Mouse (Mus musculus) heart, postnatal 0 days (tissue): ENCODE measurements around the gene N4bp2. TPM values are rescaled to one million over a fixed set of nuclear protein-coding genes. Genes with fewer than 3 reads are reported as not detected.

Source experiments
- ATAC-seq: fragments of 200-750 bp; cut with Nextera tagmentation; 2 replicates; pipeline ENCODE4 v1.8.0; 2017; ENCODE audit warnings: low read depth, moderate number of reproducible peaks, moderate library complexity; ENCODE audit not compliant: insufficient read depth
- DNase-seq: peaks from one replicate; pipeline ENCODE4 v3.0.0-alpha.2; 2016; ENCODE audit warnings: low spot score
- H3K27ac ChIP-seq: fragments of 300-500 bp; sonication (generic); 2 replicates; pipeline ENCODE4 v1.5.1; 2014; ENCODE audit warnings: low read depth, mild to moderate bottlenecking
- H3K27me3 ChIP-seq: fragments of 300-500 bp; sonication (generic); 2 replicates; pipeline ENCODE4 v1.6.1; 2014; ENCODE audit warnings: low read length, mixed read lengths; ENCODE audit not compliant: control insufficient read depth, insufficient read depth
- H3K36me3 ChIP-seq: fragments of 300-500 bp; sonication (generic); replicated peaks from 2 replicates; pipeline ENCODE4 v1.6.1; 2014; ENCODE audit warnings: low read length, mixed read lengths; ENCODE audit not compliant: control insufficient read depth, insufficient read depth
- H3K4me1 ChIP-seq: fragments of 300-500 bp; sonication (generic); 2 replicates; pipeline ENCODE4 v1.6.1; 2014; ENCODE audit warnings: antibody characterized with exemption; ENCODE audit not compliant: control insufficient read depth, insufficient read depth
- H3K4me2 ChIP-seq: fragments of 300-500 bp; sonication (generic); 2 replicates; pipeline ENCODE4 v1.6.1; 2014; ENCODE audit warnings: low read depth, mild to moderate bottlenecking, low read length, moderate library complexity
- H3K4me3 ChIP-seq: fragments of 300-500 bp; sonication (generic); 2 replicates; pipeline ENCODE4 v1.5.1; 2014; ENCODE audit warnings: low read depth, low read length
- H3K9ac ChIP-seq: fragments of 300-500 bp; sonication (generic); replicated peaks from 2 replicates; pipeline ENCODE4 v1.6.1; 2014; ENCODE audit warnings: low read depth, low read length, mixed read lengths
- H3K9me3 ChIP-seq: fragments of 300-500 bp; sonication (generic); replicated peaks from 2 replicates; pipeline ENCODE4 v1.6.1; 2016; ENCODE audit warnings: low read length; ENCODE audit not compliant: control insufficient read depth
- CTCF ChIP-seq: IDR thresholded peaks from 2 replicates; pipeline ENCODE4 v1.5.1; 2016; ENCODE audit warnings: antibody characterized with exemption, control low read depth, low read depth
- EP300 ChIP-seq: IDR thresholded peaks from 2 replicates; pipeline ENCODE4 v1.6.1; 2016; ENCODE audit warnings: antibody characterized with exemption, low read depth
- WGBS: fragments of 180-500 bp; shearing (Covaris S2); extraction: QIAGEN DNeasy Blood & Tissue Kit; methylation state at CpG from one replicate; pipeline ENCODE4 v1.1.7; 2014; 5-methylcytosine and 5-hydroxymethylcytosine counted together
- polyA plus RNA-seq: library from polyadenylated mRNA; unstranded; fragments of >200 nt; fragmentation: Nextera tagmentation; extraction: Ambion mirVana; gene quantifications from 2 replicates; pipeline ENCODE4 v1.2.1, GENCODE M21; 2015
- total RNA-seq: library from RNA; depleted of rRNA; stranded (reverse); fragments of >200 nt; gene quantifications from 2 replicates; pipeline ENCODE4 v1.2.3, GENCODE M21; 2014; ENCODE audit warnings: low replicate concordance

N4bp2 gene
- total and polyA plus RNA-seq, 2 experiments from 2014 or later: 8.0 to 18.6 TPM

DNA sequence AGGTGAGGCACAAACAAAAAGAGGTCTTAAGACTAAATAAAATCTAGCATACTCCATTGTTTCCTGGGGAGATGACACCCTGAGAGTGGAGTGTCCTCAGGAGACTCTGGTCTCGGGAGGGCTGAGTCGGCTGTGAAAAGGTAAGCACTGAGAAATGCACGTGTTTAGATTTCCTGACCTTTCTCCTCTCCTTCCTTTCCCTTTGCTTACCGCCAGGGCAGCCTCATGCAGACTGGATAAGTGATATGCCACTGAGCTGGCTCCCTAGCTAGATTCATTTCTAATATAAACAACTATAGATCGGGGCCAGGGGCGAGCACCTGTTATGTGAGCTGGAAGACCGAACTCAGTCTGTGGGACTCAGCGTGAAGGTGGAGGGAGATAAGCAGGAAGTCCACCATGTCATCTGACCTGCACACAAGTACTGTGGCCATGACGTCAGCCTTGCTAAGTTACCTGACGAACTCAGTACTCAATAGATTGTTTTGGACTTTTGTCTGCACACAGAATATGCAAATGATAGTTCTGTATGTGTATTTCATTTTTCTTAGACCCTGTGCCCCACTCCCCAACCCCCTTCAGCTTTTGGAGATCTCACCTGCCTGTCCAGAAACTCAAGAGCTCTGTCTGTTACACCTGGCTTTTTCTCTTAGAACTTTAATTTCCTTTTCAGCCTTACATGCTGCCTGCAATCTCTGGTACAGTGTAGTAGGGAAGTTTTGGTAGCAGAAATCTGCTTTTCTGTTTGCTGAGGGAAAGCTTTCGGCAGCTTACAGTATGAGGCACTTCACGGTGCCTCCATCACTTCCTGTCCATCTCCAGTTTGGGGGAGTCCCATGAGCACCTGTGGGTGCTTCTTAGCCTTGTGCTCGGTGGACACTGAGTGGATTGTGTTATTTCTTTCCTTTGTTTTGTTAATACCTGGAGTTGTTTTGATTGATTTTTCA lies 18.7 kb downstream of the N4bp2 start:
- TF ChIP-seq EP300 (no peak), CTCF (no peak)
- no peak overlapping the region for H3K27ac ChIP-seq
- DNase-seq (no peak), ATAC-seq (no peak)
- no peaks in the 10 kb centered on the region for H3K4me1 ChIP-seq
- H3K9ac ChIP-seq: no peak overlapping the region
- H3K36me3 ChIP-seq: peaks cover 5% of the 10 kb centered on the region; the same call in 1 of the 2 replicates
- H3K9me3 ChIP-seq: no peaks in the 10 kb centered on the region
- 77% methylated on average over 13 of the region's 13 CpGs for WGBS
- H3K4me2 ChIP-seq: no peak overlapping the region
- H3K4me3 ChIP-seq: no peak overlapping the region
- no peaks in the 10 kb centered on the region for H3K27me3 ChIP-seq

DNA sequence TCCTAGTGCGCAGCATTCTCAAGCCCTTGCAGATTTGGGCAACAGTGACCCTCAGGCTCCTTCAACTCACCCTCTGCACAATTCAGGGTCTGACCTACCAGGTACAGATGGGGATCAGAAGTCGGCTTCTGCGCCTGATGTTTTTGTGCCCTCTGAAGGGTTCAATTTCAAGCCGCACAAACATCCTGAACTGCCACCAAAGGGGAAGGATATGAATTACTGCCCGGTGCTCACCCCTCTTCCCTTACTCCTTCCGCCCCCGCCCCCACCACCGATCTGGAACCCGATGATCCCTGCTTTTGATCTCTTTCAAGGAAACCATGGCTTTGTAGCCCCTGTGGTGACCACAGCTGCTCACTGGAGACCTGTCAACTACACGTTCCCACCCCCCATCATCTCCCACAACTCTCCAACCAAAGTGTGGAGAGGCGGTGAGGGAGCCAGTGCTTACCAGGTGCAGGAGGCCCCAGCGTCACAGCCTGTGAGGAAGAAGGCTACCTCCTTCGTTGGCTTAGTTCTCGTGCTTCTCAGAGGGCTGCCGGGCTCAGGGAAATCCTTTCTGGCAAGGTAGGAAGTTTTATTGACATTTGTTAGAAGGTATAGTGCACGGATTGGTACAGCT lies 27.4 kb downstream of the N4bp2 start:
- WGBS: 77% methylated on average over 16 of the region's 16 CpGs
- H3K4me2 ChIP-seq: no peak overlapping the region
- no peak for DNase-seq
- H3K27me3 ChIP-seq: no peaks in the 10 kb centered on the region
- no peaks in the 10 kb centered on the region for H3K9me3 ChIP-seq
- H3K27ac ChIP-seq: no peak overlapping the region
- TF ChIP-seq CTCF: no peak
- peaks cover 31% of the 10 kb centered on the region; the same call in 1 of the 2 replicates for H3K36me3 ChIP-seq
- no peak for ATAC-seq
- H3K4me3 ChIP-seq: no peak overlapping the region
- H3K9ac ChIP-seq: no peak overlapping the region
- H3K4me1 ChIP-seq: no peaks in the 10 kb centered on the region

DNA sequence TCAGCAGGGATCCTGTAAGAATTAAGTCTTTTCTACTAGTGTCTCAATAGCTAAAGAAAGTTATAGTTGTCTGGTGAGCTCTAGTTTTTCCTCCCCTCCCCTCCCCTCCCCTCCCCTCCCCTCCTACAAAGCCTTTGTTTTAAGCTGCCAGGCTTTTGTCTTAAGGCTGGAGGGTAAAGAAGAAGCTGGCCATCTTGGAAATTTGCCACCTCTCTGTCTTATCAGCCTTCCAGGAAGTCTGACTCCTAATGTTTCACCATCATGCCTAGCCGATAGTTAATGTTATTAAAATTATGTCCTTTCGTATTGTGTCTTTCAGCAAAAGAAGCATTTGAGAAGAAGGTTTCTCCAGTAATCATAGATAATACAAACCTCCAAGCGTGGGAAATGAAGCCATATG lies 30.9 kb downstream of the N4bp2 start:
- no peak overlapping the region for H3K4me3 ChIP-seq
- ATAC-seq (no peak), DNase-seq (no peak)
- no peaks in the 10 kb centered on the region for H3K27me3 ChIP-seq
- peak overlapping the region; percentile 25; the same call in 1 of the 2 replicates for H3K27ac ChIP-seq
- H3K36me3 ChIP-seq: peaks cover 28% of the 10 kb centered on the region; the same call in 1 of the 2 replicates
- H3K9ac ChIP-seq: no peak overlapping the region
- H3K4me1 ChIP-seq: no peaks in the 10 kb centered on the region
- H3K4me2 ChIP-seq: no peak overlapping the region
- no peak for TF ChIP-seq EP300
- no peaks in the 10 kb centered on the region for H3K9me3 ChIP-seq
- WGBS: 70% methylated on average over 3 of the region's 3 CpGs

DNA sequence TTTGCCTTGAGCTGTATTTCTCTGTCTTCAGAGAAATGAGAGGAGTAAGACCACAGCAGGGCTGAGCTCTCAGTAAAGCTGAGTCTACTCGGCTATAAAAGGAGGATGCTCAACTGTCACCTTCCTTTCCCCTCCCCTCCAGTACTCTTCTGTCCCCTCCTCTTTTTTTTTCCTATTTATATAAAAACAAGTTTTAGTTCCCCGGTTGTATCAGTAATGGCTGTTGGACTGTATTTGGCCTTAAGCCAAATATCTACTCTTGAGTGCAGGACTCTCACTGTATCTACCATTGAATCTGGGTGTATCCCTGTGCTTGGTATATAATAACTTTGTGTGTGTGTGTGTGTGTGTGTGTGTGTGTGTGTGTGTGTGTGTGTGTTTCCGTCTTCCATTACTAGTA lies 31.4 kb downstream of the N4bp2 start:
- H3K4me1 ChIP-seq: no peaks in the 10 kb centered on the region
- no peak for ATAC-seq
- 73% methylated on average over 3 of the region's 3 CpGs for WGBS

DNA sequence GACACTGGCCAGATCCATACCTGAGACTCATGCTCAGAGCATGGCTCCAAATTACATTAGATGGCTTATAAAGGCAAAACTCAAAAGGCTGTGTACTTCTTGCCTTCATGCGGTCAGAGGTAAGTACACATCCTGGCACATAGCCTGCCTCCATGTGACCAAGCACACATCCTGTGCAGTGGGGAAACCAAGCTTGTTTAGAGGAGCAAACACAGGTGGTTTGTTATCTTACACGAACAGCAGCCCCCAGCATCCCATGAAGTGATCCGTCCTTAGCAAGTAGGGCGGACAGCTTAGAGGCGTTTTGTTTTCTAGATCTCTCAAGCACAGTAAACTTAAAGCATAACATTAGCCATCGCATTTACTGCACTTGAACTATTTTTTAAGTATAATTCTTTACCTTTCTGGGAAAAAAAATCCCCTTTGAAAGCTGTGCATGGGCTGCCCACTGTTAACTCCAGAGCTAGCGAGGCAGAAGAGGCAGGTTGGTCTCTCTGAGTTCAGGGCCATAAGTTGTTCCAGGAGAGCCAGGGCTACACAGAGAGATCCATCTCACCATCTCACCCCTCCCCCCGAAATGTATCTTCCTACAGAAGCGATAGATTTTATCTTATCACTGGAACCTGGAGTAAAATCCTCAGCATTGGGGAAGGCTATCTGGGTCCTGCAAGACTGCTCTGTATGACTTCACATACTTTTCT lies 32.1 kb downstream of the N4bp2 start:
- no peak overlapping the region for H3K4me2 ChIP-seq
- H3K9me3 ChIP-seq: no peaks in the 10 kb centered on the region
- H3K27ac ChIP-seq: no peak overlapping the region
- DNase-seq: no peak
- no peaks in the 10 kb centered on the region for H3K27me3 ChIP-seq
- no peak overlapping the region for H3K4me3 ChIP-seq
- no peak for TF ChIP-seq CTCF
- no peak for TF ChIP-seq EP300
- no peak for ATAC-seq
- WGBS: 88% methylated on average over 9 of the region's 9 CpGs
- H3K36me3 ChIP-seq: peaks cover 23% of the 10 kb centered on the region; the same call in 1 of the 2 replicates
- no peaks in the 10 kb centered on the region for H3K4me1 ChIP-seq
- H3K9ac ChIP-seq: no peak overlapping the region

More for the DNA sequence above, 31.4 kb downstream of the N4bp2 start:
- TF ChIP-seq EP300 (no peak), CTCF (no peak)
- Histone ChIP-seq H3K4me2 (no peak overlapping the region), H3K9me3 (no peaks in the 10 kb centered on the region), H3K4me3 (no peak overlapping the region), H3K27ac (peak overlapping the region; percentile 25; the same call in 1 of the 2 replicates), H3K27me3 (no peaks in the 10 kb centered on the region), H3K36me3 (peaks cover 28% of the 10 kb centered on the region; the same call in 1 of the 2 replicates), H3K9ac (no peak overlapping the region)
- no peak for DNase-seq
